In genomic region chr2:94348165-94348591, GRCm38 (mm10) we compare ENCODE assay signal across 14 mouse cellular contexts. TPM values are rescaled to one million over a fixed set of nuclear protein-coding genes. Genes with fewer than 3 reads are reported as not detected.
DNase-seq lines count a peak whose midpoint lies in the region; ATAC-seq lines count a peak whose summit lies in the region.
"Had no signal": no experiment of that assay in that cellular context is flagged by ENCODE, and none has a peak within 500 bp of the region (broad histone marks: within the 10 kb centered on the region; RNA-seq: fewer than 3 reads in every experiment).

No protein-coding gene starts in this region.

- WGBS in kidney, embryonic 16.5 days, result 57% methylated on average over 6 of the region's 6 CpGs
- 88% methylated on average over 6 of the region's 6 CpGs for whole genome bisulfite sequencing in forebrain, embryonic 11.5 days

- no peaks in the 10 kb centered on the region for H3K27me3 ChIP-seq in kidney, embryonic 16.5 days (ENCODE audit: insufficient read depth, low read length)
- H3K27me3 ChIP-seq in forebrain, embryonic 11.5 days (ENCODE audit: control insufficient read depth, insufficient read depth, low read length), result no peaks in the 10 kb centered on the region
- H3K27me3 ChIP-seq: liver, embryonic 12.5 days had no signal

- 0 out of 2 replicates have a peak overlapping the region, but pooled peaks have one; percentile 46 for H3K27ac ChIP-seq in kidney, embryonic 16.5 days (ENCODE audit: low read length)
- H3K27ac ChIP-seq in forebrain, embryonic 11.5 days (ENCODE audit: low read depth, low read length), result no peak overlapping the region
- H3K27ac ChIP-seq: liver, embryonic 12.5 days had no signal

- no peak overlapping the region for H3K4me2 ChIP-seq in kidney, embryonic 16.5 days (replicated peaks; ENCODE audit: low read depth, low read length)
- H3K4me2 ChIP-seq in forebrain, embryonic 11.5 days (ENCODE audit: low read depth, low read length, severe bottlenecking), result no peak overlapping the region
- H3K4me2 ChIP-seq: liver, embryonic 12.5 days; midbrain, embryonic 11.5 days had no signal

- no peak overlapping the region for H3K4me3 ChIP-seq in kidney, embryonic 16.5 days (ENCODE audit: low read length)
- no peak overlapping the region for H3K4me3 ChIP-seq in forebrain, embryonic 11.5 days (ENCODE audit: low read depth, low read length)
- H3K4me3 ChIP-seq: liver, embryonic 12.5 days had no signal

- peaks cover 3% of the 10 kb centered on the region; the same call in 1 of the 2 replicates for H3K36me3 ChIP-seq in kidney, embryonic 16.5 days (ENCODE audit: insufficient read depth, low read length)
- no peaks in the 10 kb centered on the region for H3K36me3 ChIP-seq in forebrain, embryonic 11.5 days (ENCODE audit: control insufficient read depth, insufficient read depth, low read length)

- H3K9ac ChIP-seq in kidney, embryonic 16.5 days (replicated peaks; ENCODE audit: low read length), result no peak overlapping the region
- no peak overlapping the region for H3K9ac ChIP-seq in forebrain, embryonic 11.5 days (ENCODE audit: low read length)
- H3K9ac ChIP-seq: forebrain, postnatal 0 days; liver, embryonic 12.5 days had no signal

- DNase-seq in adrenal gland, adult 2 months, result peak; percentile 37
- DNase-seq in adrenal gland, postnatal 4 days (ENCODE audit: low spot score in 2 of 2), result no peak
- DNase-seq in lung, postnatal 10 days, result peak; percentile 31
- no peak for DNase-seq in lung, postnatal 4 days
- no peak for DNase-seq in testis, postnatal 14 days (ENCODE audit: low spot score)
- DNase-seq in cerebellum, adult 9-11 months, result no peak
- no peak for DNase-seq in forebrain, embryonic 11.5 days (ENCODE audit: low spot score)
- DNase-seq: cerebellum, adult 2 months; forebrain, postnatal 0 days; thymus, postnatal 36 days had no signal

- no peak for ATAC-seq in kidney, embryonic 16.5 days (ENCODE audit: low FRiP score, low TSS enrichment)
- ATAC-seq in forebrain, embryonic 11.5 days (replicated peaks; ENCODE audit: low FRiP score), result no peak
- ATAC-seq: forebrain, postnatal 0 days; inflammation-experienced regulatory T-cells, adult 6 months; liver, embryonic 12.5 days had no signal

- no peaks in the 10 kb centered on the region for H3K9me3 ChIP-seq in kidney, embryonic 16.5 days (ENCODE audit: low read length)
- no peaks in the 10 kb centered on the region for H3K9me3 ChIP-seq in forebrain, embryonic 11.5 days (ENCODE audit: control insufficient read depth, low read length)
- H3K9me3 ChIP-seq: liver, embryonic 12.5 days had no signal

- H3K4me1 ChIP-seq in kidney, embryonic 16.5 days (ENCODE audit: insufficient read depth, low read length), result peaks cover 6% of the 10 kb centered on the region; the same call in 1 of the 2 replicates
- no peaks in the 10 kb centered on the region for H3K4me1 ChIP-seq in forebrain, embryonic 11.5 days (replicated peaks; ENCODE audit: control insufficient read depth, insufficient read depth, low read length)
- H3K4me1 ChIP-seq: liver, embryonic 12.5 days had no signal

RNA-seq across cellular contexts. Expression of gene Ttc17, which starts 58.3 kb away (rescaled TPM):
- total RNA-seq in adrenal gland, adult 2 months (2021), result 10 to 100 TPM; 31.5 to 57.4 TPM
- polyA plus RNA-seq in adrenal gland, adult 2 months (2012; rRNA removed), result 14.0 and 18.0 TPM in 2 replicates
- total RNA-seq in adrenal gland, postnatal 4 days (2021), result 10 to 100 TPM; 32.9 to 33.8 TPM
- polyA plus RNA-seq in kidney, embryonic 16.5 days (2015; fragmentation: Nextera tagmentation; extraction: Ambion mirVana), result 17.4 and 18.6 TPM in 2 replicates
- 15.1 and 15.4 TPM in 2 replicates for polyA plus RNA-seq in forebrain, embryonic 11.5 days (2014; fragmentation: Nextera tagmentation; extraction: Ambion mirVana)

Comparison
In these comparisons a context has a peak if more than half of its experiments do, and no peak if none do; other contexts are left out.
1. DNase-seq: peak in adrenal gland, adult 2 months (single experiment) and lung, postnatal 10 days (single experiment); none in adrenal gland, postnatal 4 days (0 of 2), lung, postnatal 4 days (0 of 2), testis, postnatal 14 days (single experiment), cerebellum, adult 9-11 months (single experiment) and forebrain, embryonic 11.5 days (single experiment).